19 mouse cellular contexts compared by ENCODE assay signal in the genomic region with DNA sequence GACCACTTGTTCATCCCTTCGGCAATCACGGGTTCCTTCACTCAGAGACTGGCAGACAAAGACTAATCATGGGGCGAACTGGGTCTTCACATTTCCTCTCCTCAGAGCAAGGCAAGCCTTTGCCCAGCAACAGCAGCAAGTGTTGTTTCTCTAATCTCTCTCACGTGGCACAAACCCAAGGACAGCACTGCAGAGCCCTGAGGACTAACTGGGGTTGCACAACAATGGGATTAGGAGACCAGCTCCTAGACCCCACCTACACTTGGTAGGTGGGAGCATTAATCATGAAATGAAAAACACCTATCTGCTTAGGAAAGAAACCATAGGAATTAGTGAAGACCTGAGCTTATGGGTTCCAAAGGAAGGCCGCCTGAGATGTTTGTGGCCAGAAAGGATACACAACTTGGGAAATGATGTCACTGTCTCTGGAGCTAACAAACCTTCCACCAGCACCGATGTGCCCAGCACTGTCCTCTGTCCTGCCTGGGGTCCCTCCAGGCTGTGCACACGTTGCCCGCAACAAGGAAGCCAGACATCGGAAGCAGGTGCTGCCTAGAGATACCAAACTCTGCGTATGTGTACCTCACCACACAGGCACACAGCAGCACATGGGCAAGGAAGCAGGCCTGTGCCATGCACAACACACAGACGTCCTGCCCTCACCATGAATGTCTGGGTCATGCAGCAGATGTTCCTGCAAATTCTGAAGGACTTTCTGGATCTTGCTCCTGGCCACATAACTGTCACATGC. TPM values are rescaled to one million over a fixed set of nuclear protein-coding genes. Genes with fewer than 3 reads are reported as not detected.
DNase-seq lines count a peak whose midpoint lies in the region; ATAC-seq lines count a peak whose summit lies in the region.
"Had no signal": no experiment of that assay in that cellular context is flagged by ENCODE, and none has a peak within 500 bp of the region (broad histone marks: within the 10 kb centered on the region; RNA-seq: fewer than 3 reads in every experiment).

No protein-coding gene starts in this region.

- DNase-seq in hindbrain, embryonic 11.5 days (ENCODE audit: low spot score), result no peak
- DNase-seq in hindbrain, embryonic 14.5 days (ENCODE audit: low spot score), result no peak
- peak; percentile 12 for DNase-seq in adipocyte (ENCODE audit: low spot score)
- peak; percentile 63 for DNase-seq in fat pad, adult 2 months (ENCODE audit: extremely low read depth, low read depth, low spot score)
- DNase-seq in left cerebral cortex, postnatal 4 days, result no peak
- DNase-seq: cerebellum, postnatal 10 days; embryo, embryonic 11 days; gastrocnemius, postnatal 10 days; heart, postnatal 14 days; layer of hippocampus, postnatal 36 days; liver, postnatal 0 days had no signal

- no peaks in the 10 kb centered on the region for H3K36me3 ChIP-seq in hindbrain, embryonic 11.5 days (ENCODE audit: control insufficient read depth, insufficient read depth, low read length)
- H3K36me3 ChIP-seq in hindbrain, embryonic 14.5 days (replicated peaks; ENCODE audit: control insufficient read depth, insufficient read depth), result no peaks in the 10 kb centered on the region
- H3K36me3 ChIP-seq in midbrain, embryonic 12.5 days, result peaks cover 3% of the 10 kb centered on the region; the same call in 1 of the 2 replicates
- H3K36me3 ChIP-seq in midbrain, embryonic 16.5 days (ENCODE audit: control insufficient read depth, insufficient read depth, low read length), result no peaks in the 10 kb centered on the region

- H3K4me1 ChIP-seq in hindbrain, embryonic 11.5 days (replicated peaks; ENCODE audit: control insufficient read depth, insufficient read depth, low read length), result 0 out of 2 replicates have a peak, but pooled peaks cover 2% of the 10 kb centered on the region
- H3K4me1 ChIP-seq in hindbrain, embryonic 14.5 days (replicated peaks; ENCODE audit: control insufficient read depth, insufficient read depth, low read length), result peaks cover 10% of the 10 kb centered on the region; the same call in 1 of the 2 replicates
- H3K4me1 ChIP-seq in midbrain, embryonic 12.5 days, result peaks cover 9% of the 10 kb centered on the region
- peaks cover 4% of the 10 kb centered on the region; the same call in 1 of the 2 replicates for H3K4me1 ChIP-seq in midbrain, embryonic 16.5 days (ENCODE audit: control insufficient read depth, insufficient read depth, low read length)
- H3K4me1 ChIP-seq: limb, embryonic 13.5 days had no signal

- 72% methylated on average over 11 of the region's 11 CpGs for WGBS in hindbrain, embryonic 11.5 days
- 69% methylated on average over 11 of the region's 11 CpGs for WGBS in hindbrain, embryonic 14.5 days
- 49% methylated on average over 11 of the region's 11 CpGs for WGBS in midbrain, embryonic 12.5 days
- WGBS in midbrain, embryonic 16.5 days, result 47% methylated on average over 11 of the region's 11 CpGs

- H3K4me3 ChIP-seq in hindbrain, embryonic 11.5 days (ENCODE audit: low read depth, low read length), result no peak overlapping the region
- H3K4me3 ChIP-seq in hindbrain, embryonic 14.5 days (replicated peaks; ENCODE audit: low read length), result no peak overlapping the region
- no peak overlapping the region for H3K4me3 ChIP-seq in midbrain, embryonic 12.5 days
- no peak overlapping the region for H3K4me3 ChIP-seq in midbrain, embryonic 16.5 days (ENCODE audit: low read depth, low read length)
- H3K4me3 ChIP-seq: erythroblast, embryonic 14.5 days; limb, embryonic 13.5 days had no signal

- no peaks in the 10 kb centered on the region for H3K9me3 ChIP-seq in hindbrain, embryonic 11.5 days (ENCODE audit: control insufficient read depth, low read length)
- no peaks in the 10 kb centered on the region for H3K9me3 ChIP-seq in hindbrain, embryonic 14.5 days (ENCODE audit: control insufficient read depth, low read length)
- no peaks in the 10 kb centered on the region for H3K9me3 ChIP-seq in midbrain, embryonic 12.5 days
- H3K9me3 ChIP-seq in midbrain, embryonic 16.5 days (replicated peaks; ENCODE audit: control insufficient read depth, low read length, poor library complexity, severe bottlenecking), result no peaks in the 10 kb centered on the region
- H3K9me3 ChIP-seq: limb, embryonic 13.5 days had no signal

- 0 out of 2 replicates have a peak, but pooled peaks have one; percentile 10 for ATAC-seq in hindbrain, embryonic 11.5 days (ENCODE audit: low FRiP score)
- ATAC-seq in hindbrain, embryonic 14.5 days (ENCODE audit: low FRiP score), result no peak
- ATAC-seq in midbrain, embryonic 12.5 days (ENCODE audit: low FRiP score, low read depth), result no peak
- no peak for ATAC-seq in midbrain, embryonic 16.5 days
- ATAC-seq: liver, postnatal 0 days had no signal

- intact Hi-C loops in left cerebral cortex, postnatal 4 days (cut with DNase I), result no loop called here

- no peak overlapping the region for H3K27ac ChIP-seq in hindbrain, embryonic 11.5 days (ENCODE audit: low read depth, low read length)
- H3K27ac ChIP-seq in hindbrain, embryonic 14.5 days, result no peak overlapping the region
- H3K27ac ChIP-seq in midbrain, embryonic 12.5 days (replicated peaks), result 0 out of 2 replicates have a peak overlapping the region, but pooled peaks have one; percentile 39
- H3K27ac ChIP-seq in midbrain, embryonic 16.5 days (ENCODE audit: low read length), result no peak overlapping the region
- H3K27ac ChIP-seq: limb, embryonic 13.5 days had no signal

- H3K27me3 ChIP-seq in hindbrain, embryonic 11.5 days (ENCODE audit: control insufficient read depth, insufficient read depth, low read length), result no peaks in the 10 kb centered on the region
- H3K27me3 ChIP-seq in hindbrain, embryonic 14.5 days (ENCODE audit: control insufficient read depth, insufficient read depth, low read length), result no peaks in the 10 kb centered on the region
- no peaks in the 10 kb centered on the region; the same call in 1 of the 2 replicates for H3K27me3 ChIP-seq in midbrain, embryonic 12.5 days
- no peaks in the 10 kb centered on the region for H3K27me3 ChIP-seq in midbrain, embryonic 16.5 days (ENCODE audit: control insufficient read depth, insufficient read depth, low read depth, low read length)
- H3K27me3 ChIP-seq: limb, embryonic 13.5 days had no signal

- no peak overlapping the region for H3K9ac ChIP-seq in hindbrain, embryonic 11.5 days (ENCODE audit: low read depth, low read length)
- no peak overlapping the region for H3K9ac ChIP-seq in hindbrain, embryonic 14.5 days
- H3K9ac ChIP-seq in midbrain, embryonic 12.5 days (replicated peaks), result no peak overlapping the region; the same call in 1 of the 2 replicates
- H3K9ac ChIP-seq in midbrain, embryonic 16.5 days (ENCODE audit: low read depth, low read length), result no peak overlapping the region
- H3K9ac ChIP-seq: limb, embryonic 13.5 days; liver, postnatal 0 days had no signal

- no peak overlapping the region for H3K4me2 ChIP-seq in hindbrain, embryonic 11.5 days (replicated peaks; ENCODE audit: low read depth, low read length)
- H3K4me2 ChIP-seq in hindbrain, embryonic 14.5 days (replicated peaks), result no peak overlapping the region
- H3K4me2 ChIP-seq in midbrain, embryonic 12.5 days (replicated peaks), result no peak overlapping the region
- H3K4me2 ChIP-seq in midbrain, embryonic 16.5 days (ENCODE audit: low read length), result no peak overlapping the region
- H3K4me2 ChIP-seq: limb, embryonic 13.5 days had no signal

RNA-seq across cellular contexts. Expression of a gene that starts 16.3 kb away (rescaled TPM):
- not detected in 2 replicates for polyA plus RNA-seq in hindbrain, embryonic 11.5 days (2014; fragmentation: Nextera tagmentation; extraction: Ambion mirVana)
- not detected in 2 replicates for polyA plus RNA-seq in hindbrain, embryonic 14.5 days (2014; fragmentation: Nextera tagmentation; extraction: Ambion mirVana)
- polyA plus RNA-seq in midbrain, embryonic 12.5 days (2016; fragmentation: Nextera tagmentation; extraction: Ambion mirVana), result not detected in 2 replicates
- not detected in 2 replicates for polyA plus RNA-seq in midbrain, embryonic 16.5 days (2015; fragmentation: Nextera tagmentation; extraction: Ambion mirVana)
- not detected for total RNA-seq in left cerebral cortex, postnatal 4 days (2021)
- total RNA-seq: adrenal gland, postnatal 36 days; ES-E14; gastrocnemius, postnatal 10 days; heart, adult 8-10 months; heart, postnatal 14 days; layer of hippocampus, postnatal 36 days had no signal
- polyA plus RNA-seq: erythroblast, embryonic 14.5 days; kidney, embryonic 14.5 days; limb, embryonic 13.5 days; liver, postnatal 0 days had no signal

Comparison
In these comparisons a context has a peak if more than half of its experiments do, and no peak if none do; other contexts are left out.
1. DNase-seq: peak in adipocyte (single experiment) and fat pad, adult 2 months (single experiment); none in hindbrain, embryonic 11.5 days (single experiment), hindbrain, embryonic 14.5 days (single experiment) and left cerebral cortex, postnatal 4 days (single experiment).